Mouse (Mus musculus): ENCODE data around the gene Ptk7. TPM values are rescaled to one million over a fixed set of nuclear protein-coding genes. Genes with fewer than 3 reads are reported as not detected.

Ptk7 gene
- polyA plus RNA-seq, 1 experiment from 2014 or later: 55.3 TPM

DNA sequence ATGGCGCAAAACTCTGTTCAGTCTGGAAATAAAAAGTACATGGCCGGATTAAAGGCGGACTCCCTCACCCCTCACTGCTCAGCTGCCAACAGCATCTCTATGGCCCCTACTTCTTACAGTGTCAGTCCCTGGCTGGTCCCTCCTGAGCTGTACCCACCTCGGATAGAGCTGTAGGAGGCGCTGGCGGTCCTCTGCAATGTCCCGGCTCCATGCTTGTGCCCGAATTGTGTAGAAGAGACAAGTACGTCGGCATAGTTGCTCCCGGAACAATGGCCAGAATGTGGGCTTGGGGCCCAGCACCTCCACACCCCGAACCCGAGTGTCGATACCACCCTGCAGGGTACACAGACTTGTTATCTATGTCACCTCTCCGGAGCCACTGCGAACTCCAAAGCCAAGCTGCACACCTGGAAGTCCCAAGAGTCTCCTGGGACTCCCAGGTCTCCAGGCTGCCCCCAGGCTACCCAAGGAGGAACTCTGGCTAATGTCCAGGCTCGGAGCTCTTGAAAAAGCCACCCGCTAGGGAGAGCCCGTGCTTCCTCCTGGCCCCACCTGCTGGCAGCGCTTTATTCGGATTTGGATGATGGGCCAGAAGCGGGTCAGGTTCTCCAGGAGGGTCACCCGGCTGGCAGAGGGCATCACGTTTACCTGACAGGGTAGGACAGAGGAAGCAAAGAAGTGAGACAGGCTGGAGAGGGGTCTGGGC is 107.2 kb downstream of the Ptk7 start:
- Histone ChIP-seq H3K36me3 (replicated peaks) (no peaks in the 10 kb centered on the region), H3K4me3 (replicated peaks) (no peak overlapping the region), H3K9ac (no peak overlapping the region), H3K27ac (no peak overlapping the region), H3K4me2 (no peak overlapping the region; the same call in 1 of the 2 replicates), H3K4me1 (no peaks in the 10 kb centered on the region), H3K9me3 (no peaks in the 10 kb centered on the region), H3K27me3 (peaks cover 43% of the 10 kb centered on the region)
- WGBS: 30% methylated on average over 24 of the region's 24 CpGs
- no peak for ATAC-seq (ENCODE audit: low FRiP score)

- Histone ChIP-seq H3K4me1 (no peaks in the 10 kb centered on the region), H3K4me2 (no peak overlapping the region), H3K27me3 (peaks cover 43% of the 10 kb centered on the region), H3K36me3 (replicated peaks) (no peaks in the 10 kb centered on the region), H3K9me3 (no peaks in the 10 kb centered on the region), H3K27ac (no peak overlapping the region), H3K4me3 (replicated peaks) (no peak overlapping the region), H3K9ac (no peak overlapping the region)
- WGBS: 79% methylated on average over 9 of the region's 9 CpGs
- ATAC-seq (ENCODE audit: low FRiP score): no peak
These were observed 108.1 kb downstream of the Ptk7 start for GRCm38 (mm10) chr17:46521174-46521573.

DNA sequence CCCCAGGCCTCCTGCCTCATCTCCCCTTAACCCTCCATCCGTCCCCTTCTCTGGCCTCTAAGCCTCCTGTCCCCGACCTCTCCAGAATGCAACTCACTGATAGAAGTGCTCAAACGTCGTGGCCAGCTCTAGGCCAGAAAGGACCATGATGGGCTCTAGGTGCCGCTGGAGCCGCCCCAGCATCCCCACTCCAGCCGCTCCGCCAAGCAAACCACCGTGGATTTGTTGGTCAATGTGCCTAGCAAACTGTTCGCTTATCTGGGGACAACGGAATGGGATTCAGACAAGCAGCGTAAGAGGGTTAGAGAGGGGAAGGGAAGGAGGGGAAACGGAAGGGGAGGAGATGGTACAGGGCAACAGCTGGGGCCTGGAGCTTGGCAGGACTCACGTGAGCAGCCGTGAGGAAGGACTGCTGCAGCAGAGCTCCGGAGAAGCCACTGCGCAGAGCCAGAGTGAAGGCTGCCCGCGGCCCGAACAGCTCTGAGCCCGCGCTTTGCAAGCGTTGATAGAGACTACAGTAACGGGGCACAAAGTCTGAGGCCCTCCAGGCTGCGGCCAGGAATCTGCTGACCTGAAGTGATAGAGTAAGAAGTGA is 108.8 kb downstream of the Ptk7 start:
- 49% methylated on average over 25 of the region's 25 CpGs for WGBS
- 0 out of 2 replicates have a peak overlapping the region, but pooled peaks have one; percentile 33 for H3K9ac ChIP-seq
- 0 out of 2 replicates have a peak overlapping the region, but pooled peaks have one; percentile 10 for H3K4me2 ChIP-seq
- no peaks in the 10 kb centered on the region for H3K36me3 ChIP-seq (replicated peaks)
- no peaks in the 10 kb centered on the region for H3K4me1 ChIP-seq
- no peak for ATAC-seq (ENCODE audit: low FRiP score)
- no peak overlapping the region for H3K27ac ChIP-seq
- H3K27me3 ChIP-seq: peaks cover 42% of the 10 kb centered on the region
- H3K4me3 ChIP-seq (replicated peaks): 0 out of 2 replicates have a peak overlapping the region, but pooled peaks have one; percentile 10
- H3K9me3 ChIP-seq: no peaks in the 10 kb centered on the region

- H3K4me1 ChIP-seq: no peaks in the 10 kb centered on the region
- no peaks in the 10 kb centered on the region for H3K36me3 ChIP-seq (replicated peaks)
- no peaks in the 10 kb centered on the region for H3K9me3 ChIP-seq
- no peak for ATAC-seq (ENCODE audit: low FRiP score)
- H3K4me2 ChIP-seq: 0 out of 2 replicates have a peak overlapping the region, but pooled peaks have one; percentile 10
- 48% methylated on average over 10 of the region's 10 CpGs for WGBS
- H3K27ac ChIP-seq: no peak overlapping the region
- H3K27me3 ChIP-seq: peaks cover 37% of the 10 kb centered on the region
- H3K9ac ChIP-seq: 0 out of 2 replicates have a peak overlapping the region, but pooled peaks have one; percentile 33
- H3K4me3 ChIP-seq (replicated peaks): no peak overlapping the region
These were observed 109.3 kb downstream of the Ptk7 start for GRCm38 (mm10) chr17:46519971-46520370.

Small RNA genes within 50 kb of the gene (microRNA-seq; reads per million reads assigned to microRNA genes)
- gene Mir6976: not detected

Other genes starting within 250 kb of the Ptk7 start
- 15.7 and 17.2 TPM in 2 replicates for gene Zfp318, start 245.8 kb downstream of the Ptk7 start, polyA plus RNA-seq (2016; fragmentation: Nextera tagmentation; extraction: Ambion mirVana)
- gene Crip3, start 200.6 kb downstream of the Ptk7 start, polyA plus RNA-seq (2016; fragmentation: Nextera tagmentation; extraction: Ambion mirVana): 0.79 and 0.91 TPM in 2 replicates
- gene Slc22a7, start 191.0 kb downstream of the Ptk7 start, polyA plus RNA-seq (2016; fragmentation: Nextera tagmentation; extraction: Ambion mirVana): 0.14 TPM in 1 of 2 replicates, not detected in the other
- gene Ttbk1, start 141.8 kb downstream of the Ptk7 start, polyA plus RNA-seq (2016; fragmentation: Nextera tagmentation; extraction: Ambion mirVana): 4.0 and 5.0 TPM in 2 replicates
- gene Dnph1, start 132.8 kb downstream of the Ptk7 start, polyA plus RNA-seq (2016; fragmentation: Nextera tagmentation; extraction: Ambion mirVana): 68.3 and 71.7 TPM in 2 replicates
- gene Cul9, start 83.1 kb downstream of the Ptk7 start, polyA plus RNA-seq (2016; fragmentation: Nextera tagmentation; extraction: Ambion mirVana): 9.8 and 11.3 TPM in 2 replicates
- 5.0 TPM in 2 replicates for gene Srf, start 73.3 kb downstream of the Ptk7 start, polyA plus RNA-seq (2016; fragmentation: Nextera tagmentation; extraction: Ambion mirVana)
- gene Klc4, start 16.5 kb upstream of the Ptk7 start, polyA plus RNA-seq (2016; fragmentation: Nextera tagmentation; extraction: Ambion mirVana): 39.0 and 42.5 TPM in 2 replicates
- gene Mrpl2, start 16.7 kb upstream of the Ptk7 start, polyA plus RNA-seq (2016; fragmentation: Nextera tagmentation; extraction: Ambion mirVana): 76.6 and 102 TPM in 2 replicates
- gene Cul7, start 20.8 kb upstream of the Ptk7 start, polyA plus RNA-seq (2016; fragmentation: Nextera tagmentation; extraction: Ambion mirVana): 46.5 and 47.8 TPM in 2 replicates
- gene Rrp36, start 44.8 kb upstream of the Ptk7 start, polyA plus RNA-seq (2016; fragmentation: Nextera tagmentation; extraction: Ambion mirVana): 54.4 and 57.6 TPM in 2 replicates
- gene Mea1, start 49.3 kb upstream of the Ptk7 start, polyA plus RNA-seq (2016; fragmentation: Nextera tagmentation; extraction: Ambion mirVana): 156 and 158 TPM in 2 replicates
- gene Klhdc3, start 51.4 kb upstream of the Ptk7 start, polyA plus RNA-seq (2016; fragmentation: Nextera tagmentation; extraction: Ambion mirVana): 131 and 137 TPM in 2 replicates
- gene Ppp2r5d, start 75.6 kb upstream of the Ptk7 start, polyA plus RNA-seq (2016; fragmentation: Nextera tagmentation; extraction: Ambion mirVana): 111 and 124 TPM in 2 replicates
- gene Pex6, start 82.0 kb upstream of the Ptk7 start, polyA plus RNA-seq (2016; fragmentation: Nextera tagmentation; extraction: Ambion mirVana): 28.7 and 29.3 TPM in 2 replicates
- gene Gnmt, start 99.7 kb upstream of the Ptk7 start, polyA plus RNA-seq (2016; fragmentation: Nextera tagmentation; extraction: Ambion mirVana): 0.54 and 0.91 TPM in 2 replicates
- 56.6 and 57.3 TPM in 2 replicates for gene Cnpy3, start 122.7 kb upstream of the Ptk7 start, polyA plus RNA-seq (2016; fragmentation: Nextera tagmentation; extraction: Ambion mirVana)
- 0.24 and 0.36 TPM in 2 replicates for gene Ptcra, start 134.2 kb upstream of the Ptk7 start, polyA plus RNA-seq (2016; fragmentation: Nextera tagmentation; extraction: Ambion mirVana)
- gene 2310039H08Rik, start 143.1 kb upstream of the Ptk7 start, polyA plus RNA-seq (2016; fragmentation: Nextera tagmentation; extraction: Ambion mirVana): 57.2 and 61.2 TPM in 2 replicates
- gene Rpl7l1, start 153.2 kb upstream of the Ptk7 start, polyA plus RNA-seq (2016; fragmentation: Nextera tagmentation; extraction: Ambion mirVana): 154 and 178 TPM in 2 replicates
- 7.1 and 7.5 TPM in 2 replicates for gene Bicral, start 229.0 kb upstream of the Ptk7 start, polyA plus RNA-seq (2016; fragmentation: Nextera tagmentation; extraction: Ambion mirVana)